Mouse (Mus musculus): ENCODE measurements at regions not wholly inside any gene's neighbourhood (a gene's known extent, or its start where the extent isn't known, plus 50 kb on each side); places are given as distances from the start of the nearest gene placed in this dataset.

GRCm38 (mm10) chr4:22997198-22997985 lies 509.2 kb upstream of the Pou3f2 start:
- no peak overlapping the region for H3K27ac ChIP-seq (replicated peaks)
- no peak for ATAC-seq (ENCODE audit: extremely low read depth, insufficient number of reproducible peaks, low FRiP score, low TSS enrichment)
- no peaks in the 10 kb centered on the region for H3K4me1 ChIP-seq
- H3K4me3 ChIP-seq: no peak overlapping the region
- 39% methylated on average over 4 of the region's 4 CpGs for WGBS
- no peak overlapping the region for H3K9ac ChIP-seq
- H3K27me3 ChIP-seq (replicated peaks): no peaks in the 10 kb centered on the region
- H3K9me3 ChIP-seq: no peaks in the 10 kb centered on the region
- H3K4me2 ChIP-seq: no peak overlapping the region
- no peaks in the 10 kb centered on the region for H3K36me3 ChIP-seq

- Histone ChIP-seq H3K36me3 (no peaks in the 10 kb centered on the region), H3K9me3 (no peaks in the 10 kb centered on the region), H3K9ac (no peak overlapping the region), H3K4me1 (no peaks in the 10 kb centered on the region), H3K4me3 (no peak overlapping the region), H3K27me3 (replicated peaks) (no peaks in the 10 kb centered on the region), H3K27ac (replicated peaks) (no peak overlapping the region), H3K4me2 (no peak overlapping the region)
- no peak for ATAC-seq (ENCODE audit: extremely low read depth, insufficient number of reproducible peaks, low FRiP score, low TSS enrichment)
- WGBS: 61% methylated on average over 4 of the region's 4 CpGs
Observed at GRCm38 (mm10) chr4:22986763-22987468, 498.8 kb upstream of the Pou3f2 start.

- H3K4me1 ChIP-seq: no peaks in the 10 kb centered on the region
- H3K4me2 ChIP-seq: no peak overlapping the region
- H3K36me3 ChIP-seq: no peaks in the 10 kb centered on the region
- no peaks in the 10 kb centered on the region for H3K9me3 ChIP-seq
- no peaks in the 10 kb centered on the region for H3K27me3 ChIP-seq (replicated peaks)
- H3K9ac ChIP-seq: no peak overlapping the region
- WGBS: 41% methylated on average over 4 of the region's 4 CpGs
- no peak overlapping the region for H3K4me3 ChIP-seq
- ATAC-seq (ENCODE audit: extremely low read depth, insufficient number of reproducible peaks, low FRiP score, low TSS enrichment): no peak
- H3K27ac ChIP-seq (replicated peaks): no peak overlapping the region
Observed at GRCm38 (mm10) chr4:22973585-22974116, 485.5 kb upstream of the Pou3f2 start.

GRCm38 (mm10) chr4:22972784-22973584 lies 484.8 kb upstream of the Pou3f2 start:
- no peaks in the 10 kb centered on the region for H3K9me3 ChIP-seq
- no peak overlapping the region for H3K4me2 ChIP-seq
- WGBS: 56% methylated on average over 11 of the region's 11 CpGs
- ATAC-seq (ENCODE audit: extremely low read depth, insufficient number of reproducible peaks, low FRiP score, low TSS enrichment): no peak
- no peak overlapping the region for H3K27ac ChIP-seq (replicated peaks)
- no peaks in the 10 kb centered on the region for H3K4me1 ChIP-seq
- no peaks in the 10 kb centered on the region for H3K36me3 ChIP-seq
- H3K9ac ChIP-seq: no peak overlapping the region
- H3K4me3 ChIP-seq: no peak overlapping the region
- H3K27me3 ChIP-seq (replicated peaks): no peaks in the 10 kb centered on the region

GRCm38 (mm10) chr4:22971127-22971526 lies 483.0 kb upstream of the Pou3f2 start:
- no peaks in the 10 kb centered on the region for H3K4me1 ChIP-seq
- no peaks in the 10 kb centered on the region for H3K36me3 ChIP-seq
- no peak overlapping the region for H3K27ac ChIP-seq (replicated peaks)
- H3K9ac ChIP-seq: no peak overlapping the region
- H3K4me3 ChIP-seq: no peak overlapping the region
- no peaks in the 10 kb centered on the region for H3K9me3 ChIP-seq
- no peaks in the 10 kb centered on the region for H3K27me3 ChIP-seq (replicated peaks)
- WGBS: 70% methylated on average over 2 of the region's 2 CpGs
- ATAC-seq (ENCODE audit: extremely low read depth, insufficient number of reproducible peaks, low FRiP score, low TSS enrichment): no peak
- H3K4me2 ChIP-seq: no peak overlapping the region

- Histone ChIP-seq H3K9ac (no peak overlapping the region), H3K4me3 (no peak overlapping the region), H3K27ac (replicated peaks) (no peak overlapping the region), H3K27me3 (replicated peaks) (no peaks in the 10 kb centered on the region), H3K4me1 (no peaks in the 10 kb centered on the region), H3K36me3 (no peaks in the 10 kb centered on the region), H3K4me2 (no peak overlapping the region), H3K9me3 (no peaks in the 10 kb centered on the region)
- 29% methylated on average over 5 of the region's 5 CpGs for WGBS
- ATAC-seq (ENCODE audit: extremely low read depth, insufficient number of reproducible peaks, low FRiP score, low TSS enrichment): no peak
Observed at GRCm38 (mm10) chr4:22970495-22970894, 482.3 kb upstream of the Pou3f2 start.

- Histone ChIP-seq H3K4me2 (no peak overlapping the region), H3K4me1 (peaks cover 29% of the 10 kb centered on the region), H3K4me3 (no peak overlapping the region), H3K27ac (replicated peaks) (no peak overlapping the region), H3K9ac (no peak overlapping the region), H3K9me3 (no peaks in the 10 kb centered on the region), H3K27me3 (replicated peaks) (no peaks in the 10 kb centered on the region), H3K36me3 (no peaks in the 10 kb centered on the region)
- WGBS: 63% methylated on average over 1 of the region's 1 CpGs
- ATAC-seq (ENCODE audit: extremely low read depth, insufficient number of reproducible peaks, low FRiP score, low TSS enrichment): no peak
Observed at GRCm38 (mm10) chr4:22949422-22949821, 461.3 kb upstream of the Pou3f2 start.

- H3K27me3 ChIP-seq (replicated peaks): no peaks in the 10 kb centered on the region
- H3K9ac ChIP-seq: no peak overlapping the region
- no peak overlapping the region for H3K4me3 ChIP-seq
- no peak overlapping the region for H3K27ac ChIP-seq (replicated peaks)
- no peaks in the 10 kb centered on the region for H3K9me3 ChIP-seq
- 49% methylated on average over 4 of the region's 4 CpGs for WGBS
- H3K4me1 ChIP-seq: peaks cover 29% of the 10 kb centered on the region
- H3K4me2 ChIP-seq: no peak overlapping the region
- H3K36me3 ChIP-seq: no peaks in the 10 kb centered on the region
- ATAC-seq (ENCODE audit: extremely low read depth, insufficient number of reproducible peaks, low FRiP score, low TSS enrichment): no peak
Observed at GRCm38 (mm10) chr4:22948880-22949279, 460.7 kb upstream of the Pou3f2 start.

GRCm38 (mm10) chr4:22946788-22947406 lies 458.7 kb upstream of the Pou3f2 start:
- ATAC-seq (ENCODE audit: extremely low read depth, insufficient number of reproducible peaks, low FRiP score, low TSS enrichment): no peak
- no peak overlapping the region for H3K27ac ChIP-seq (replicated peaks)
- H3K27me3 ChIP-seq (replicated peaks): no peaks in the 10 kb centered on the region
- no peaks in the 10 kb centered on the region for H3K9me3 ChIP-seq
- WGBS: 43% methylated on average over 7 of the region's 7 CpGs
- no peak overlapping the region for H3K9ac ChIP-seq
- H3K4me1 ChIP-seq: peaks cover 29% of the 10 kb centered on the region
- no peak overlapping the region for H3K4me3 ChIP-seq
- no peak overlapping the region for H3K4me2 ChIP-seq
- H3K36me3 ChIP-seq: no peaks in the 10 kb centered on the region

GRCm38 (mm10) chr4:22938302-22938701 lies 450.1 kb upstream of the Pou3f2 start:
- no peak overlapping the region for H3K9ac ChIP-seq
- H3K27me3 ChIP-seq (replicated peaks): no peaks in the 10 kb centered on the region
- no peaks in the 10 kb centered on the region for H3K36me3 ChIP-seq
- ATAC-seq (ENCODE audit: extremely low read depth, insufficient number of reproducible peaks, low FRiP score, low TSS enrichment): no peak; the same call in 1 of the 2 replicates
- H3K27ac ChIP-seq (replicated peaks): no peak overlapping the region
- 38% methylated on average over 1 of the region's 1 CpGs for WGBS
- H3K4me3 ChIP-seq: no peak overlapping the region
- no peak overlapping the region for H3K4me2 ChIP-seq
- no peaks in the 10 kb centered on the region for H3K9me3 ChIP-seq
- H3K4me1 ChIP-seq: no peaks in the 10 kb centered on the region

- no peaks in the 10 kb centered on the region for H3K36me3 ChIP-seq
- H3K9me3 ChIP-seq: no peaks in the 10 kb centered on the region
- H3K4me2 ChIP-seq: no peak overlapping the region
- H3K4me1 ChIP-seq: peaks cover 4% of the 10 kb centered on the region; the same call in 1 of the 2 replicates
- no peak overlapping the region for H3K4me3 ChIP-seq
- WGBS: 58% methylated on average over 8 of the region's 8 CpGs
- H3K27ac ChIP-seq (replicated peaks): peak overlapping the region; percentile 81
- ATAC-seq (ENCODE audit: extremely low read depth, insufficient number of reproducible peaks, low FRiP score, low TSS enrichment): no peak
- H3K9ac ChIP-seq: no peak overlapping the region
- H3K27me3 ChIP-seq (replicated peaks): no peaks in the 10 kb centered on the region
Observed at GRCm38 (mm10) chr4:22924181-22924580, 436.0 kb upstream of the Pou3f2 start.

All from heart, embryonic 13.5 days (tissue).